Mouse (Mus musculus): ENCODE measurements around the gene Astl. TPM values are rescaled to one million over a fixed set of nuclear protein-coding genes. Genes with fewer than 3 reads are reported as not detected.

The Astl gene
- polyA plus RNA-seq, 1 experiment from 2014 or later, result not detected

DNA sequence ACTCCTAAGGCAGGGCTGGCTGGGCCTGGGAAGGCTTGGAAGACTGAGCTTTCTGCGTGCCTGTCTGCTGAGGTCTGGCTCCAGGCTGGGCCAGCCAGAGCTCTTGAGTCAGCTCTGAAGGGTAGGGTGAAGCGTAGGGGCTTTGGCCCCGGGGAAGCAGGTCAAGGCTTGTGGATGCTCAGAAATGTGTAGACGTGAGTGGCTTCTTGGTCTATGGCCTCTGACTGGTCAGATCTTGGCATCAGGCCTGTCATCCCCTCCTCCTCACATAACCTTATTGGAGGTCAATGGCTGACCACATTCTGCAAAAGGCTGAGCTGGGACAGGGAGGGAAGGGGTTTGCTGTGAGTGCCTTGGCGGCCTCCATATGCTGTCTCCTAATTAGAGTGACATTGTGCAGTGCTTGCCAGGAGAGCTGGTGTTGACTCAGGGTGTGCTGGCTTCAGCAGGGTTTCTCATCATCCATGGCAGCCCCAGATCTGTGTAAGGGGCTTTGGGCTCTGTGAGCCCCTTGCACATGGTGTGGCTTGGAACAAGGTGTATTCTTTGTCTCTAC, 56.2 kb downstream of the Astl start:
- Histone ChIP-seq H3K27me3 (ENCODE audit: insufficient read depth, low read length) (no peaks in the 10 kb centered on the region), H3K9ac (replicated peaks) (no peak overlapping the region), H3K27ac (ENCODE audit: low read depth) (no peak overlapping the region), H3K4me1 (ENCODE audit: insufficient read depth) (peaks cover 8% of the 10 kb centered on the region; the same call in 1 of the 2 replicates), H3K9me3 (ENCODE audit: low read length) (no peaks in the 10 kb centered on the region), H3K4me2 (ENCODE audit: low read depth, low read length) (no peak overlapping the region), H3K36me3 (replicated peaks; ENCODE audit: insufficient read depth, low read length) (no peaks in the 10 kb centered on the region), H3K4me3 (ENCODE audit: low read depth, low read length) (no peak overlapping the region)
- peak; percentile 22 for ATAC-seq
- TF ChIP-seq EP300 (IDR thresholded peaks at IDR 0.05; ENCODE audit: low read depth), result no peak
- no peak for TF ChIP-seq CTCF (IDR thresholded peaks at IDR 0.05; ENCODE audit: low read depth)
- 82% methylated on average over 5 of the region's 5 CpGs for WGBS (ENCODE audit: insufficient replicate concordance)
- no peak for DNase-seq

DNA sequence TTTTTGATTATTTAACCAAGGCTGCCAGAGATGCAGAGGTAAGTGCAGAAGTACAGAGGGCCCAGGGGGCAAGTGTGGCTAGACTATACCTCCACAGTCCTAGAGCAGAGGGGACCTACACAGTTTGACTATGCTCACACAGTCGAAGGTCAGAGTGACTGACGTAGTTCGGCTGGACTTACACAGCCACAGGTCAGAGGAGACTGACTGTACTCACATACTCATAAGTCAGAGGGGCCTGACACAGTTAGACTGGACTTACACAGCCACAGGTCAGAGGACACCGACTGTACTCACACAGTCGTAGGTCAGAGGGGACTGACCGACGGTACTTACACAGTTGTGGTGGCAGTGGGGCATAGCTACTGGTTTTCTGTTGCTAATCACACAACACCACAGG, 60.3 kb downstream of the Astl start:
- 64% methylated on average over 7 of the region's 7 CpGs for WGBS (ENCODE audit: insufficient replicate concordance)
- Histone ChIP-seq H3K36me3 (replicated peaks; ENCODE audit: insufficient read depth, low read length) (no peaks in the 10 kb centered on the region), H3K4me1 (ENCODE audit: insufficient read depth) (no peaks in the 10 kb centered on the region), H3K27ac (ENCODE audit: low read depth) (no peak overlapping the region), H3K27me3 (ENCODE audit: insufficient read depth, low read length) (no peaks in the 10 kb centered on the region), H3K4me2 (ENCODE audit: low read depth, low read length) (no peak overlapping the region), H3K4me3 (ENCODE audit: low read depth, low read length) (no peak overlapping the region), H3K9me3 (ENCODE audit: low read length) (no peaks in the 10 kb centered on the region), H3K9ac (replicated peaks) (no peak overlapping the region)
- DNase-seq (no peak), ATAC-seq (peak; percentile 89)
- TF ChIP-seq EP300 (IDR thresholded peaks at IDR 0.05; ENCODE audit: low read depth), result no peak
- no peak for TF ChIP-seq CTCF (IDR thresholded peaks at IDR 0.05; ENCODE audit: low read depth)

Other genes starting within 250 kb of the Astl start
- 21.5 and 23.4 TPM in 2 replicates for gene Ncaph, start 204.7 kb upstream of the Astl start, polyA plus RNA-seq (2015; fragmentation: Nextera tagmentation; extraction: Ambion mirVana)
- gene Itpripl1, start 195.2 kb upstream of the Astl start, polyA plus RNA-seq (2015; fragmentation: Nextera tagmentation; extraction: Ambion mirVana), result 15.9 and 17.8 TPM in 2 replicates
- gene 1810024B03Rik, start 130.4 kb upstream of the Astl start, polyA plus RNA-seq (2015; fragmentation: Nextera tagmentation; extraction: Ambion mirVana), result 1.1 and 1.2 TPM in 2 replicates
- 11.3 and 13.5 TPM in 2 replicates for gene Snrnp200, start 130.3 kb upstream of the Astl start, polyA plus RNA-seq (2015; fragmentation: Nextera tagmentation; extraction: Ambion mirVana)
- gene Ciao1, start 90.8 kb upstream of the Astl start, polyA plus RNA-seq (2015; fragmentation: Nextera tagmentation; extraction: Ambion mirVana), result 31.0 and 31.9 TPM in 2 replicates
- 10.0 and 11.4 TPM in 2 replicates for gene Tmem127, start 90.7 kb upstream of the Astl start, polyA plus RNA-seq (2015; fragmentation: Nextera tagmentation; extraction: Ambion mirVana)
- 41.7 and 44.7 TPM in 2 replicates for gene Stard7, start 68.4 kb upstream of the Astl start, polyA plus RNA-seq (2015; fragmentation: Nextera tagmentation; extraction: Ambion mirVana)
- 5.6 and 5.9 TPM in 2 replicates for gene Dusp2, start 2.5 kb upstream of the Astl start, polyA plus RNA-seq (2015; fragmentation: Nextera tagmentation; extraction: Ambion mirVana)
- 4.7 and 4.8 TPM in 2 replicates for gene Adra2b, start 24.6 kb downstream of the Astl start, polyA plus RNA-seq (2015; fragmentation: Nextera tagmentation; extraction: Ambion mirVana)
- gene Gpat2, start 86.6 kb downstream of the Astl start, polyA plus RNA-seq (2015; fragmentation: Nextera tagmentation; extraction: Ambion mirVana), result 0.46 and 0.51 TPM in 2 replicates
- 14.7 and 16.9 TPM in 2 replicates for gene Fahd2a, start 105.9 kb downstream of the Astl start, polyA plus RNA-seq (2015; fragmentation: Nextera tagmentation; extraction: Ambion mirVana)
- gene Kcnip3, start 183.5 kb downstream of the Astl start, polyA plus RNA-seq (2015; fragmentation: Nextera tagmentation; extraction: Ambion mirVana), result 0.23 and 0.43 TPM in 2 replicates
- gene Prom2, start 202.8 kb downstream of the Astl start, polyA plus RNA-seq (2015; fragmentation: Nextera tagmentation; extraction: Ambion mirVana), result not detected in 2 replicates
- 1.2 and 1.7 TPM in 2 replicates for gene Zfp661, start 248.5 kb downstream of the Astl start, polyA plus RNA-seq (2015; fragmentation: Nextera tagmentation; extraction: Ambion mirVana)
- 76.3 and 81.5 TPM in 2 replicates for gene Mrps5, start 248.6 kb downstream of the Astl start, polyA plus RNA-seq (2015; fragmentation: Nextera tagmentation; extraction: Ambion mirVana)